Mouse (Mus musculus) cortical plate, adult 2 months (tissue): ENCODE measurements around the gene Raf1. TPM values are rescaled to one million over a fixed set of nuclear protein-coding genes. Genes with fewer than 3 reads are reported as not detected.
A peak's percentile ranks its signal among the peaks of the same experiment; 100 is the strongest.

Source experiments
- H3K27ac ChIP-seq: fragments of 200-500 bp; 2 replicates; pipeline ENCODE4 v1.5.1; 2012; ENCODE audit warnings: low read length, control low read depth, inconsistent platforms; ENCODE audit not compliant: insufficient read depth
- H3K4me1 ChIP-seq: fragments of 200-500 bp; 2 replicates; pipeline ENCODE4 v1.6.1; 2011; ENCODE audit warnings: low read length; ENCODE audit not compliant: control insufficient read depth, insufficient read depth
- H3K4me3 ChIP-seq: fragments of 200-500 bp; 2 replicates; pipeline ENCODE4 v1.5.1; 2011; ENCODE audit warnings: mild to moderate bottlenecking, low read length, control low read depth; ENCODE audit not compliant: insufficient read depth
- CTCF ChIP-seq: fragments of 200-500 bp; IDR thresholded peaks from 2 replicates; pipeline ENCODE4 v1.5.1; 2011; ENCODE audit warnings: mild to moderate bottlenecking, control low read depth, low read length; ENCODE audit not compliant: insufficient read depth; ENCODE audit errors: extremely low read depth
- POLR2A ChIP-seq: fragments of 200-500 bp; IDR thresholded peaks from 2 replicates; pipeline ENCODE4 v1.6.1; 2011; ENCODE audit warnings: mild to moderate bottlenecking, low read length, control low read depth; ENCODE audit not compliant: insufficient read depth; ENCODE audit errors: extremely low read depth
- polyA plus RNA-seq: library from polyadenylated mRNA; depleted of rRNA; stranded (reverse); fragments of >200 nt; gene quantifications from 2 replicates; pipeline ENCODE4 v1.2.3, GENCODE M21; 2012; rRNA removed

Raf1 gene
- 111 and 123 TPM in 2 replicates for polyA plus RNA-seq

GRCm38 (mm10) chr6:115676452-115677128 is at the start of gene Raf1:
TSS of gene Raf1 (minus strand) at chr6:115676635.
- Histone ChIP-seq H3K4me3 (peak within 1 kb of the TSS; percentile 87), H3K27ac (peak within 1 kb of the TSS; percentile 96), H3K4me1 (peaks cover 4% of the 10 kb centered on the region)
- no peak for TF ChIP-seq CTCF
- peak; percentile 99 for TF ChIP-seq POLR2A

GRCm38 (mm10) chr6:115722246-115722645 is 45.8 kb upstream of the Raf1 start:
- no peaks in the 10 kb centered on the region for H3K4me1 ChIP-seq
- no peak for TF ChIP-seq POLR2A
- no peak for TF ChIP-seq CTCF
- H3K27ac ChIP-seq: no peak overlapping the region
- no peak overlapping the region for H3K4me3 ChIP-seq

- H3K4me3 ChIP-seq: no peak overlapping the region
- H3K27ac ChIP-seq: no peak overlapping the region
- TF ChIP-seq POLR2A (no peak), CTCF (no peak)
- H3K4me1 ChIP-seq: no peaks in the 10 kb centered on the region
These were observed 41.5 kb upstream of the Raf1 start for GRCm38 (mm10) chr6:115717715-115718558.

- Histone ChIP-seq H3K4me3 (no peak overlapping the region), H3K27ac (no peak overlapping the region), H3K4me1 (no peaks in the 10 kb centered on the region)
- no peak for TF ChIP-seq CTCF
- no peak for TF ChIP-seq POLR2A
These were observed 40.7 kb upstream of the Raf1 start for GRCm38 (mm10) chr6:115717101-115717652.

GRCm38 (mm10) chr6:115711261-115711660 is 34.8 kb upstream of the Raf1 start:
- Histone ChIP-seq H3K4me1 (no peaks in the 10 kb centered on the region), H3K4me3 (no peak overlapping the region), H3K27ac (no peak overlapping the region)
- TF ChIP-seq POLR2A (no peak), CTCF (no peak)

GRCm38 (mm10) chr6:115702901-115703300 is 26.5 kb upstream of the Raf1 start:
- Histone ChIP-seq H3K27ac (no peak overlapping the region), H3K4me1 (0 out of 2 replicates have a peak, but pooled peaks cover 1% of the 10 kb centered on the region), H3K4me3 (no peak overlapping the region)
- no peak for TF ChIP-seq CTCF
- no peak for TF ChIP-seq POLR2A

GRCm38 (mm10) chr6:115701302-115701701 is 24.9 kb upstream of the Raf1 start:
- Histone ChIP-seq H3K4me3 (no peak overlapping the region), H3K4me1 (0 out of 2 replicates have a peak, but pooled peaks cover 1% of the 10 kb centered on the region), H3K27ac (no peak overlapping the region)
- 0 out of 2 replicates have a peak, but pooled peaks have one; percentile 10 for TF ChIP-seq CTCF
- no peak for TF ChIP-seq POLR2A

GRCm38 (mm10) chr6:115700778-115701177 is 24.3 kb upstream of the Raf1 start:
- H3K4me1 ChIP-seq: 0 out of 2 replicates have a peak, but pooled peaks cover 1% of the 10 kb centered on the region
- TF ChIP-seq POLR2A (no peak), CTCF (no peak)
- H3K27ac ChIP-seq: no peak overlapping the region
- no peak overlapping the region for H3K4me3 ChIP-seq

GRCm38 (mm10) chr6:115698699-115699098 is 22.3 kb upstream of the Raf1 start:
- TF ChIP-seq CTCF (peak; percentile 37), POLR2A (no peak)
- no peak overlapping the region for H3K4me3 ChIP-seq
- H3K4me1 ChIP-seq: peaks cover 7% of the 10 kb centered on the region; the same call in 1 of the 2 replicates
- no peak overlapping the region for H3K27ac ChIP-seq
